Mouse (Mus musculus): Measurements from ENCODE around the gene Spag8.

The Spag8 gene

GRCm38 (mm10) chr4:43655656-43656338, 2.4 kb upstream of the Spag8 start:
- DNase-seq (ENCODE audit: inconsistent age in 2 of 2, low spot score in 1 of 2), result no peak

GRCm38 (mm10) chr4:43652726-43653125, 668 bp downstream of the Spag8 start:
- no peak for DNase-seq (ENCODE audit: inconsistent age in 2 of 2, low spot score in 1 of 2)

GRCm38 (mm10) chr4:43649783-43650182, 3.6 kb downstream of the Spag8 start:
- DNase-seq (ENCODE audit: inconsistent age in 2 of 2, low spot score in 1 of 2), result no peak

- DNase-seq (ENCODE audit: inconsistent age in 2 of 2, low spot score in 1 of 2), result no peak
Measured at GRCm38 (mm10) chr4:43640491-43640890, 12.9 kb downstream of the Spag8 start.

GRCm38 (mm10) chr4:43640076-43640475, 13.3 kb downstream of the Spag8 start:
- peak in 1 of 2 experiments; percentile 1 for DNase-seq (ENCODE audit: inconsistent age in 2 of 2, low spot score in 1 of 2)

- DNase-seq (ENCODE audit: inconsistent age in 2 of 2, low spot score in 1 of 2), result peak in 1 of 2 experiments; percentile 2
Measured at GRCm38 (mm10) chr4:43636751-43637150, 16.6 kb downstream of the Spag8 start.

- DNase-seq (ENCODE audit: inconsistent age in 2 of 2, low spot score in 1 of 2), result peak in 1 of 2 experiments; percentile 2
Measured at GRCm38 (mm10) chr4:43634621-43635374, 18.6 kb downstream of the Spag8 start.

- peak; percentile 18 to 50 for DNase-seq (ENCODE audit: inconsistent age in 2 of 2, low spot score in 1 of 2)
Measured at GRCm38 (mm10) chr4:43633736-43634135, 19.7 kb downstream of the Spag8 start.

- peak in 1 of 2 experiments; percentile 9 for DNase-seq (ENCODE audit: inconsistent age in 2 of 2, low spot score in 1 of 2)
Measured at GRCm38 (mm10) chr4:43633296-43633695, 20.1 kb downstream of the Spag8 start.

- DNase-seq (ENCODE audit: inconsistent age in 2 of 2, low spot score in 1 of 2), result peak; percentile 36
Measured at GRCm38 (mm10) chr4:43631956-43632920, 21.2 kb downstream of the Spag8 start.

- peak; percentile 65 to 88 for DNase-seq (ENCODE audit: inconsistent age in 2 of 2, low spot score in 1 of 2)
Measured at GRCm38 (mm10) chr4:43631046-43631955, 22.1 kb downstream of the Spag8 start, which contains the start of gene Npr2. Npr2 (plus strand) TSS chr4:43631935.

- no peak for DNase-seq (ENCODE audit: inconsistent age in 2 of 2, low spot score in 1 of 2)
Measured at GRCm38 (mm10) chr4:43630671-43631045, 22.7 kb downstream of the Spag8 start.

GRCm38 (mm10) chr4:43630030-43630581, 23.3 kb downstream of the Spag8 start:
- peak; percentile 81 to 95 for DNase-seq (ENCODE audit: inconsistent age in 2 of 2, low spot score in 1 of 2)

- DNase-seq (ENCODE audit: inconsistent age in 2 of 2, low spot score in 1 of 2), result peak in 1 of 2 experiments; percentile 11
Measured at GRCm38 (mm10) chr4:43629106-43629817, 24.1 kb downstream of the Spag8 start.

- peak in 1 of 2 experiments; percentile 44 for DNase-seq (ENCODE audit: inconsistent age in 2 of 2, low spot score in 1 of 2)
Measured at GRCm38 (mm10) chr4:43620146-43620778, 33.1 kb downstream of the Spag8 start.

GRCm38 (mm10) chr4:43613060-43613730, 40.2 kb downstream of the Spag8 start:
- DNase-seq (ENCODE audit: inconsistent age in 2 of 2, low spot score in 1 of 2), result peak in 1 of 2 experiments; percentile 43

- no peak for DNase-seq (ENCODE audit: inconsistent age in 2 of 2, low spot score in 1 of 2)
Measured at GRCm38 (mm10) chr4:43612534-43612933, 40.9 kb downstream of the Spag8 start.
